Mouse (Mus musculus): ENCODE measurements at regions not wholly inside any gene's neighbourhood (a gene's known extent, or its start where the extent isn't known, plus 50 kb on each side); places are given as distances from the start of the nearest gene placed in this dataset.

GRCm38 (mm10) chr9:89858005-89858404 lies 51.7 kb upstream of the Rasgrf1 start:
- DNase-seq (ENCODE audit: extremely low spot score in 1 of 2, low spot score in 1 of 2) = no peak

DNA sequence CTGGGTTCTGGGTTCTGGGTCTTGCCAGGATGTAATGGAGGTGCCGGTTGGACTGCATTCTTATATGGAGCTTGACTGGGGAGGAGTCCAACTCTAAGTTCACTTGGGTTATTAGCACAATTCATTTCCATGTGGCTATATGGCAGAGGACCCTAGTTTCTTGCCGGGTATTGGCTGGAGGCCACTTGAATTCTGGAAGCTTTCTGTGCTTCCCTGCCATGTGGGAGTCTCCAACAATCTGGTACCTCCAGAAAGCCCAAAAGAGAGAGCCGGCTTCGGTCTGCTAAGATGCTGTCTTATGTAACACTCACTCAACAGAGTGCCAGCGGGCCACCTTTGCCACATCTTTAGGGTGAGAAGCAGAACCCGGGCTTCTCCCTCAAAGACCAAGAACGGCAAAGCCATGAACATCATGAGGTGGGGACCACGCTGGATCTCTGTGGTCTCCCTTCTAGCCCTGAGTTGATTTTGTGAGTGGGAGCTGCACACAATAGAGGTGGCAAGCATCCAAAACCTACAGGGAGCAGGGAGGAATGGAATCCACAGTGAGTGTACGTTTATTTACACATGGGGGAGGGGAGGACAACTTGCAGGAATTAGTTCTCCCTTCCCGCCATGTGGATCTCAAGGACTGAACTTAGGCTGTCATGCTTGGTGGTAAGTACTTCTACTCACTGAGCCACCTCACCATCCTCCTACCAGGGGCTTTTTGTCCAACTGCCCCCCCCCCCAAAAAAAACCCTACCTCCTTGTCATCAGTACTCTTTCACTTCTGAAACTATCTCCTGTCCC lies 59.0 kb upstream of the Rasgrf1 start:
- peak; percentile 48 to 54 for DNase-seq (ENCODE audit: extremely low spot score in 1 of 2, low spot score in 1 of 2)

DNA sequence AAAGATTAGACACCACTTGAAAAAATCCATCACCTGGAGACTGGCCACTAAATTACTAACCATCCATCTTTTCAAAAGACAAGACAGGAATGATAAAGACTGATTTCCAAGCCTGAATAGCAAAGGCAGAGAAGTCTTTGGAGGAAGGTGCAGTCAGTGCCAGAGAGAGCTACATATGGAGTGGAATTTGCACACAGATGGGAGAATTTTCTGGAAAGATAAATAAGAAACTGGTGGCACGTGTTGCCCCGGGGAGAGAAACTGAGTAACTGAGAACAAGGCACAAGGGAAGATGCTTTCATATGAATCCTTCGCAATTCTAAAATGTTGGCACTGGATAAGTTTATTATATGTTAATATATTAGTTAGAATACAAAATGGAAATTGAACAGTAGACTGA lies 59.8 kb upstream of the Rasgrf1 start:
- no peak for DNase-seq (ENCODE audit: extremely low spot score in 1 of 2, low spot score in 1 of 2)

DNA sequence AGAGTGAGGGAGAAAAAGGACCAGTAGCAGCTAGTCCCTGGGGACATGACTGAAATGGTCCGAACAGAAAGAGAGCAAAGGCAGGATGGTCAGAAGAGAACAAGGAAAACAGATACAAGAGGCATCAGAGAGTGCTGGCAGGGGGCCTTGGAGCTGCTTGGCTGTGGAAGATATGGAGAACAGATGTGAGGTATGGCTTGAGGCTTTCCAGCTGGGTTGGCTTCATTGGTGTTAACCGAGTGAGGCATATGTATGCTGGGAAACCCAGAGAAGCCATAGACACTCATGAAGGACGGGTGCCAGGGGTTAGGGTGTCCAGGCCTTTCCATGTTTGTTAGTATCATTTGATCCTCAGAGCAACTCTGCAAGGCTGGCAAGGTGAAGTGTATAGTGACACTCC lies 61.1 kb upstream of the Rasgrf1 start:
- DNase-seq (ENCODE audit: extremely low spot score in 1 of 2, low spot score in 1 of 2) = no peak

DNA sequence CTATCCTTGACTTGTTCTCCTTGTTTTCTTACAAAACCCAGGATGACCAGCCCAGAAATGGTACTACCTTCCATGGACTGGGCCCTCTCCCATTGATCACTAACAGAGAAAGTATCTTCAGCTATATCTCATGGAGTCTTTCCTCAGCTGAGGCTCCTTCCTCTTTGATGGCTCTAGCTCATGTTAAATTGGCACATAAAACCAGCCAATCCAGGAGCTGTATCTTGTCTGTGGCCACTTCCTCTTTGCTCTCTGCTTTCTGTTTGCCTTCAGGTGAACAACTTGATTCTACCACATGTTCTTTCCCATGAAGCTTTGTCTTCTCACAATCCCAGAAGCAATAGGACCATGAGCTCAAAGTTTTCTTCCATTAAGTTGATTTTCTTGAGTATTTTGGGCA lies 62.7 kb upstream of the Rasgrf1 start:
- DNase-seq (ENCODE audit: extremely low spot score in 1 of 2, low spot score in 1 of 2) = no peak

DNA sequence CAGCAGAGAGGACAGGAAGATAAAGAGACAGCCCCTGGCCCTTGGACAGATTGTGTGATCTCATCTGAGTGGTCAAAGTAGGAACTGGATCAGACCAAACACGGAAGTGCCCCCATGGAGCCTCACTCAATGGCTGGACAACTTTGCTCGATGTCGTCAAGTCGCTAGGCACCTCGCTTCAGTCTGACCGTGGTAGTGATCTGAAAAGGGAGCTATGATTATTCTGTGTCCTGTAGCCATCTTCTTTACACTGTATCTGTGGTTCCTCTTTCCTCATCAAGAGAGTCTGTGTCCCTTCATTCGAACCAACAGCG lies 67.0 kb upstream of the Rasgrf1 start:
- no peak for DNase-seq (ENCODE audit: extremely low spot score in 1 of 2, low spot score in 1 of 2)

DNA sequence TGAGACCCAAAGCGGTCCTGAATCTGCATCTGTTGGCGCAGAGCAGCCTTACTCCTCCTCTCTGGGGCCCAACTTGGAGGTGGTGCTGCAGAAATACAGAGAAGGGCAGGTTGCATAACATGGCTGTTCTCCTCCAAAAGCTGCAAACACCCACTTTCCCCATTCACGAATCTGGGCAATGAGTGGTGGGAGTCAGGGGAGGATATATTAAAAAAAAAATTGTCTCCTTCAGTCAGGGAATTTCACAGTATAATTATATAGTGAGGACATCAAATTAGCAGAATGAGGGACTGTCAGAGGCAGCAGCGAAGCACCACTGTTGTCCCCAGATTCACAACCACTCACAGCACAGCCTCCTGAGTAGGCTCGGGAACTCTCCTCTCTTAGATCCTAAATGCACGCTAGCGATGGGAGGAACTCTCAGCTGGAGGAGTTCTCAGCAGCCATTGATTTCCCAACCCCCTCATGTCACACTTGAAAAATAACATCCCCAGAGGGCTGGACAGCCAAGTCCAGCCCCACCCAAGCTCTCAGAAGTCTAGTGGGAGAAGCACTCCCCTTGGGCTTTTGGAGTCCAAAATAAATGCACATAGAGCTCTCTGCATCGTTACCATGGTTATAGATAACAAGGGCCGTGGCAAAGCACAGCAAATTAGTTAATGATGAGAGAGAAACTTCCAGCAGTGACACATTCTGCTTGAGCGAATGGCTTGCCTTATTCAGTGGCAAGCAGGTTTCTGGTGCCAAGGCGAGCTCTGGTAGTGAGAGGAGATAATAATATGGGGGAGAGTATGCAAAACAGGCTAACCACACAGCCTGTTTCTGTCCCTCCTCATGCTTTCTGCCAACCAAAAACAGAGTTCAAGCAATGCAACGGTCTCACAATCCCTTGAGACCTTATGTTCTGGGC lies 67.6 kb upstream of the Rasgrf1 start:
- DNase-seq (ENCODE audit: extremely low spot score in 1 of 2, low spot score in 1 of 2) = peak in 1 of 2 experiments; percentile 19

DNA sequence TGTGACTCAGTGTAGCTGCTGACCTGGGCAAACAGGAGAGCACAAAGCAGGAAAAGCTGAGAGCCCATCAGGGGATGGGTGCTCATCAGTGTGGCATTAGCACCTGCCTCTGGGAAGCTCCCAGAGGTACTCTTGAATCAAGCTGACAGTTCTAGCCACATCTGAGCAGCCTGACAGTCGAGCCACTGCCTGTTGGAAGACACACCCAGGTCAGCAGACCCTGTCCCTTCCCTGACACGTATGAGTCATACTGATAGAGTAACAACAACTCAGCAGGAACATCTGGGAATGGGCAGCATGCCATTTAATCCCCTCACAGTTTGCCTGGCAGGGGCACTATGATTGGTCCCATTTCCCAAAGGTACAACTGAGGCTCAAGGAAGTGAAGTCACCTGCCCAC lies 68.3 kb upstream of the Rasgrf1 start:
- DNase-seq (ENCODE audit: extremely low spot score in 1 of 2, low spot score in 1 of 2) = no peak

GRCm38 (mm10) chr9:89836454-89837245 lies 73.1 kb upstream of the Rasgrf1 start:
- no peak for DNase-seq (ENCODE audit: extremely low spot score in 1 of 2, low spot score in 1 of 2)

- DNase-seq (ENCODE audit: extremely low spot score in 1 of 2, low spot score in 1 of 2) = no peak
Measured at GRCm38 (mm10) chr9:89833596-89833995, 76.1 kb upstream of the Rasgrf1 start.

DNA sequence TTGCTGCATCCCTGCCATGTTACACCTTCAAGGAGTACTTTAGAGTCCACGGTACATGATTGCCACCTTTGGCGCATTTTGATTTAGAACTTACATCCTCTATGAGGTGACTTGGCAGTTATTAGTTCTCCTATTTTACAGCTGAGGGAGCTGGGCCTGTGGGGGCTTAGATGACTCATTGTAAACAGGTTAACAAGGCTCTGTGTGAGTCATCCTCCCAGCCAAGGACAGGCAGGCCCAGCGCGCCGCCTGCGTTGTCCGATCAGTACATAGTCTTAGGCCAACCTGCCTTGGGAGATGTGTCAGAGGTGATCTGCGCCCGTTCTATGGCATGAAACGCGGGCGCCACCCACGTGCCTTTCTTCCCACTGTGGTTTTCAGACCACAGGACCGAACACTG lies 77.9 kb upstream of the Rasgrf1 start:
- DNase-seq (ENCODE audit: extremely low spot score in 1 of 2, low spot score in 1 of 2) = no peak

DNA sequence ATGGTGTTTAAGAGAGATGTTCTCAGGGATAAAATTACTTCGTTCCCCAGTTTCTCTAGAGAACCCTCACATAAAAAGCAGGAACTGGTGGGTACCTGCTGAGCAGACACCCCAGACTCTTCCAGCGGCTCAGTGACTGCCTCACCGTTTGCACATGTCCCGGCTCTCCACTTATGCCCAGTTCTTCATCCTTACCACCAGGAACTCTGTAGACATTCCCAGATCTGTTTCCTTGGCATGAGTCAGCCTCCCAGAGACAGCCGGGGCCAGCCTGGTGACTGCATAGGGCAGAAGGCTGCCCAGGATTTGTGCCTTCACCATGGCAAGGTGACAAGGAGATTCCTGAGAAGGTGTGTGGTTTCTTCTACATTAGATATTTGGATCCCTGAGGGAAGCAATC lies 81.6 kb upstream of the Rasgrf1 start:
- DNase-seq (ENCODE audit: extremely low spot score in 1 of 2, low spot score in 1 of 2) = no peak

GRCm38 (mm10) chr9:89827564-89827963 lies 82.1 kb upstream of the Rasgrf1 start:
- no peak for DNase-seq (ENCODE audit: extremely low spot score in 1 of 2, low spot score in 1 of 2)

DNA sequence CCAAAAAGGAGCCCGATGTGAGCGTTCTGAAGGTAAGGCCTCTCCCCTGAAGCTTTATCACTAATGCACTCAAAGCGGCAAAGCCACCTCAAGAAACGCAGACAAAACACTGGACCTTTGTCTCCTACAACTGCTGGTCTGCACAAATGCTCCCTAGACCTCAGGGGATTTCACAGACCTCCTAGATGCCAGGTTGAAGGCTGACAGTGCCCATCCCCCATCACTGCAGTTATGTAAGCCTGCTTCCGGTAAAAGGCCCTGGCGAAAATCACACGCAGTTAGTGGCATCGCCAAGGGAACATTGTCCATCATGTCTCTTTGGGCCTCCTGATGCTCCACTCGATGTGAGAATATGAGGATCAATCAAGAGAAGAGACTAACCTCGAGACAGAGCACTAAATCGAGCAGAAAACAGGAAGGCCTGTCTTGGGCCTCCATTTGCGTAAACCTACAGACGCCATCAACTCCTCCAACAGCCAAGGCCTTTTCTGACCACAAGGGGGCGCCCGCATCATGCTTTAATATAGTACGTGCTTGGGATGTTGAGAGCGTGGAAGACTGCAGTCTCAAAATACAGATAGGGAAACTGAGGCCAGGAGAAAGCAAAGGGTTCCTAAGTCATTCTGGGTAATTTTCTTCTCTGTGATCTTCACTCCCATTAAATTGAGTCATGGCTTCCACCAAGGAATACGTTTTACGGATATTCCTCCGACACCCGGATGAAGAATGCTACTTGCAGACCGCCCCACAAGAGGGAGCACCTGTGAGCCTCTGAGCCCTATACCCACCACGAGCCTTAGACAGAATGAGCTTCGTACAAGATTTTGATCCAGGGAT lies 82.8 kb upstream of the Rasgrf1 start:
- peak; percentile 94 to 98 for DNase-seq (ENCODE audit: extremely low spot score in 1 of 2, low spot score in 1 of 2)

GRCm38 (mm10) chr9:89821853-89822243 lies 83.6 kb upstream of the Ankrd34c start:
- DNase-seq (ENCODE audit: extremely low spot score in 1 of 2, low spot score in 1 of 2) = no peak

DNA sequence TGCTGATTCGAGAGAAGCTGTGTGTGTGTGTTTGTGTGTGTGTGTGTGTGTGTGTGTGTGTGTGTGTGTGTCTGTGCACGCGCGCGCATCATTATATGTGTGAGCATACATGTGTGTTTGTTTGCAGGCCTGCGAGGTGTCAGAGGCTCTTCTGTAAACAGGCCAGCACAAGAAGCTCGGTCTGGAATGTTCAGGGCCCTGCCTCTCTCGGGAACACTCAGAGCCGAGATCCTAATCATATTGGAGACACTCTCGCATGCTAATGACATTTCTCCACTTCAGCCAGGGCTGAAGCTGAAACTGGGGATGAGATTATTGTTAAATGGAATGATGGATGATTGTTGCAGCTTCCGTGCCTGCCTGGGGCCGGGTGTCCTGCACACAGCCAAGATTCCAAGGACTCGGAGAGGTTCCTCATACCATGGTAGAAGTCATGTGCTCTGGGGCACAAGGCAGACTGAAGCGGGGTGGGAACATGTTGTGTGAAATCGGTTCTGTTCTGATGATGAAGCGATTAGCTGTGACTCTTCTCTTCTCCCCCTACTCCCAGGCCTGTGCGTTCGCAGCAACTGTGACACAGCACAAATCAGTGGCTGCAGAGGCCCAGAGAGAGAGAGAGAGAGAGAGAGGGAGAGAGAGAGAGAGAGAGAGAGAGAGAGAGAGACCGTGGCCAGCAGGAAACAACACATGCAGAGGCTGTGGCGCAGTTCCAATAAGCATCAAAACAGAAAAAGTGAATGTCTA lies 83.0 kb upstream of the Ankrd34c start:
- DNase-seq (ENCODE audit: extremely low spot score in 1 of 2, low spot score in 1 of 2) = no peak

DNA sequence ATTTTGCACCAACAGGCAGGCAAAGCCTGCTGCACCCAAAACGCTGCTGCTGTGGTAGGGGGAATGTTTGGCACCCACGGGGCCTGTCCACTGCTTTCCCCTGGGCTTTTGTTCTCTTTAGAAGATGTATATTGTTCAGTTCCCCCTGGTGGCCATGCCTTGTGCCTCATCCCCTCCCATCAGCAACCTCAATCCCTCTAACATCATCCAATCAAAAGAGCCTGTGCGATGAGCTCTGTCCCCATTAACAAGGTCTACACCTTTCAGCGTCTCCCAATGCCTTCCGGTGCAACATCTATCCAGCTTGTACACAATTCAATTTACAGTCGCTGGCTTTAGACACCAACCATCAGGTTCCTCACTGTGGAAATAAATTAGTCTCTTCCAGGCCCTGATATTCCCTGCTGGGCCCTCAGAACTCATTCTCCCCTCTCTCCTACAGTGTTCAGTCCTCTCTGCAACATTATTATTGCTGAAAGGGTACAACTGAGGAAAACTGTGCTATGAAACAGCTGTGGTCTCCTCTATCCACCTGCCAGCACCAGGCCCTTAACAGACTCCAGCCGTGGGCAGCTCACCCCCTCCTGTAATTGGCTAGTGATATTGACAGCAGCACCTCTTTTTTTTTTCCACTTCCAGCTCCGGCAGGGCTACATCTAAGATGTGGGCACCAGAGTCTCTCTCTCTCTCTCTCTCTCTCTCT lies 75.5 kb upstream of the Ankrd34c start:
- no peak for DNase-seq (ENCODE audit: extremely low spot score in 1 of 2, low spot score in 1 of 2)

DNA sequence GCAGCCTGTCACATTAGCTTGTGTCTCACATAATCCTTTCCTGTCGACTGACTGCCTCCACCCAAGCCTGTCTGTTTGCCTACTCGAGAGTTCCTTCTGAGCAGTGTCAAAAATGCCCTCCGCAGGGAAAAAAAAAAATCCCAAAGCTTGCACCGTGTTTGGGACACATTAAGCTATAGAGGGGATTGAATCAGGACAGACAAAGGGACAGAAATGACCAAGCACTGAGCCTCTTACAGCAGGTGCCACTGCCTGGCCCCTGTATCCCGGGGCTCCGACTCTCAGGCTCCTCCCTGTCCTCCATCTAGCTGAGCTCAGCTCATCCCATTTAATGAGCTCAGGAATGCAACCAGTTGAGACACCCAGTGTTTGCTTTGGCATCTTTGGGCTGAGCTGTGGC lies 69.1 kb upstream of the Ankrd34c start:
- no peak for DNase-seq (ENCODE audit: extremely low spot score in 1 of 2, low spot score in 1 of 2)

DNA sequence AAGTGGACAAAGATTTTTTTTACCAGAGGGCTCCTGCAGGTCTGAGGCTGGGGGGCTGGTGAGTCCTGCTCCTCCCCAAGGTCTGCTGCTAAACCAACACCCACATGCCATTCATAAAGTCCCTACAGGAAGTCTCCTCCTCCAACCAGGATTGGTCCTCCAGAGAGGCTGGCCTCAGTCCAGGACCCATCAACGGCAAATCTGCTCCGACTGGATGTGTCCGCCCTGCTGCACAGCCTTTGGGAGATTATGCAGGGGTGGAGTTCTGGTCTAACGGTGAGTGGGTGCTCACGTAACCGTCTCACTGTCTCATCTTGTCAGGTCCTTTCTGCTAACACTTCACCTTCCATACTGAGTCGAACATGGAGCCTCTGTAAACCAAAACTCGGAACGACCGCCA lies 64.4 kb upstream of the Ankrd34c start:
- no peak for DNase-seq (ENCODE audit: extremely low spot score in 1 of 2, low spot score in 1 of 2)

All from layer of hippocampus, postnatal 25 days (tissue).